Mouse (Mus musculus) bone marrow, adult 2 months (tissue): ENCODE results near the gene Hmcn2. TPM values are rescaled to one million over a fixed set of nuclear protein-coding genes. Genes with fewer than 3 reads are reported as not detected.

Experiments
- H3K27ac ChIP-seq: fragments of 200-500 bp; 2 replicates; pipeline ENCODE4 v1.5.1; 2012; ENCODE audit warnings: low read depth, mild to moderate bottlenecking, control low read depth, inconsistent platforms, low read length; ENCODE audit not compliant: control insufficient read depth, poor library complexity, insufficient read depth
- H3K4me1 ChIP-seq: fragments of 200-500 bp; 2 replicates; pipeline ENCODE4 v1.6.1; 2011; ENCODE audit warnings: low read length; ENCODE audit not compliant: control insufficient read depth, insufficient read depth
- H3K4me3 ChIP-seq: fragments of 200-500 bp; replicated peaks from 2 replicates; pipeline ENCODE3; 2011; ENCODE audit warnings: mild to moderate bottlenecking, low read depth, low read length, control low read depth; ENCODE audit not compliant: control insufficient read depth
- CTCF ChIP-seq: fragments of 200-500 bp; IDR thresholded peaks from 2 replicates; pipeline ENCODE4 v1.5.1; 2011; ENCODE audit warnings: low read length, control low read depth; ENCODE audit not compliant: control insufficient read depth, insufficient read depth
- POLR2A ChIP-seq: fragments of 200-500 bp; IDR thresholded peaks from 2 replicates; pipeline ENCODE4 v1.6.1; 2011; ENCODE audit warnings: low read depth, mild to moderate bottlenecking, control low read depth, low read length, borderline replicate concordance; ENCODE audit not compliant: control insufficient read depth
- WGBS: fragments of 180-500 bp; shearing (Covaris S2); methylation state at CpG from one replicate; pipeline ENCODE4 v1.1.7; 2018; 5-methylcytosine and 5-hydroxymethylcytosine counted together
- polyA plus RNA-seq: library from polyadenylated mRNA; stranded (reverse); fragments of >200 nt; gene quantifications from 2 replicates; pipeline ENCODE4 v1.2.4, GENCODE M21; 2011; ENCODE audit warnings: low replicate concordance; ENCODE audit not compliant: missing spikeins, insufficient read depth, insufficient read length

Gene Hmcn2
- 0.52 and 1.6 TPM in 2 replicates for polyA plus RNA-seq

DNA sequence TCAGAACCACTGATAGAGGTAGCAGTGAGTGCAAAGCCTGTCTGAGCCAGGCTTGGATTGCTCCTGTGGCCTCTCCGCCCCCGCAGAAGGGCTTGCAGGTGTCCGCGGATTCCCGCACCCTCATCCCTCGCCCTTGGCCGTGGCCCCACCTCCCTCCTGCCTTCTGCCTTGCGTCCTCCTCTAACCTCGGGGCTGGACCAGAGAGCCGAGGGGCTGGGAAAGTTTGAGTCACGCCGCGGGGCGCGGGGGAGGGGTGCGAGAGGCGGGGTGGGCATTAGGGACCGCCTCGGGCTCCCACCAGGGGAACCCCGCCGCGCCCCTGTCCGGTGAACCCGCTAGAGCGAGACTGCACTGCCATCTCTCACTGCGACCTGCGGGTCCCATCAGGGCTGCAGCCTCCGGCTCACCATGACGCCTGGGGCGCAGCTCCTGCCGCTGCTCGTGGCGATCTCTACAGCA lies at the start of gene Hmcn2:
Hmcn2 (plus strand) TSS at position 409 of the 459 bp plus-strand sequence.
- Histone ChIP-seq H3K27ac (no peak within 1 kb of the TSS), H3K4me1 (no peaks in the 10 kb centered on the region), H3K4me3 (no peak within 1 kb of the TSS)
- TF ChIP-seq CTCF, result no peak
- no peak for TF ChIP-seq POLR2A
- 4% methylated on average over 33 of the region's 33 CpGs for WGBS

DNA sequence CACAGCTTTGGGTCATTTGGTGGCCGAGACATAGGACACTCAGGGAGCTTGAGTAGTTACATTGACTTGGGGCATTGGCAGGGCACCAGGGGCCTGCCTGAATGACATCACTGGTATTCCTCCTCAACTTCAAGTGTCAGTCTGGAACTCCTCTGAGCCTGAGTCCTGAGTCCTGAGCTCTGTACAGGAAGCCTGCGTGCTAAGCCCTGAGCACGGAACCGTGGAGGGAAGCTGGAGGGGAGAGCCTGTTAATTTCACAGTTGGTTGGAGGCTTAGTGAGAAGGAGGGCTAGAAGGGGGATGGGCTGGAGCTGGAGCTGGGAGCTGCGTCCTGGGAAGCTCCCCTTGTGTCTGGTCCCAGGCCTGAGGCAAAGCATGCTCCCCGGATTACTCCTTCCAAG lies 46.8 kb upstream of the Hmcn2 start:
- Histone ChIP-seq H3K4me3 (no peak overlapping the region), H3K4me1 (no peaks in the 10 kb centered on the region), H3K27ac (no peak overlapping the region)
- TF ChIP-seq CTCF, result no peak
- no peak for TF ChIP-seq POLR2A
- WGBS, result 81% methylated on average over 6 of the region's 6 CpGs

GRCm38 (mm10) chr2:31268631-31269030 lies 45.6 kb upstream of the Hmcn2 start:
- Histone ChIP-seq H3K27ac (no peak overlapping the region), H3K4me1 (no peaks in the 10 kb centered on the region), H3K4me3 (no peak overlapping the region)
- TF ChIP-seq POLR2A (no peak), CTCF (no peak)
- WGBS, result 31% methylated on average over 5 of the region's 5 CpGs

- H3K4me3 ChIP-seq, result no peak overlapping the region
- 88% methylated on average over 6 of the region's 6 CpGs for WGBS
- no peak for TF ChIP-seq CTCF
- no peak for TF ChIP-seq POLR2A
- H3K4me1 ChIP-seq, result no peaks in the 10 kb centered on the region
- no peak overlapping the region for H3K27ac ChIP-seq
Observed at GRCm38 (mm10) chr2:31269188-31269587, 45.0 kb upstream of the Hmcn2 start.

DNA sequence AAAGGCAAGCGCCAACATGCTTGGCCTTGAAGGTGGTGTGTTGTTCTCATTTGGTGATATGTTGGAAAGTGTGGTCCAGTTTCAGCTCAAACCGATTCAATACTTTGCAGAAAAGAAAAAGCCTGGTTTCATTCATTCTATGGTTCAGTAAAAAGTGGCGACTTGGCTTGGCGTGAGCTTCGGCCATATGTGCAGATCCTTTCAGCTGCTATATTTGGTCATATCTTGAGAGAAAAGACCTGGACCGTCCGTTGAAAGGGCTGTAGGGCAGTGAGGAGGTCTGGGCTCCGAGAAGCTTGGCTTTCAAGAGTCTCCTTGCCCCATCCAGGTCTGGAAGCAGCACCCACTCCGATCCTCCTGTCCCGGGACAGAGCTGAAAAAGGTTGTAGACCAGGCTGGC lies 44.4 kb upstream of the Hmcn2 start:
- Histone ChIP-seq H3K4me1 (no peaks in the 10 kb centered on the region), H3K27ac (no peak overlapping the region), H3K4me3 (no peak overlapping the region)
- WGBS, result 78% methylated on average over 10 of the region's 10 CpGs
- TF ChIP-seq CTCF (no peak), POLR2A (no peak)

GRCm38 (mm10) chr2:31270470-31270869 lies 43.7 kb upstream of the Hmcn2 start:
- H3K27ac ChIP-seq, result no peak overlapping the region
- 77% methylated on average over 8 of the region's 8 CpGs for WGBS
- H3K4me3 ChIP-seq, result no peak overlapping the region
- TF ChIP-seq POLR2A (no peak), CTCF (no peak)
- no peaks in the 10 kb centered on the region for H3K4me1 ChIP-seq

- TF ChIP-seq POLR2A (no peak), CTCF (no peak)
- H3K27ac ChIP-seq, result no peak overlapping the region
- no peak overlapping the region for H3K4me3 ChIP-seq
- no peaks in the 10 kb centered on the region for H3K4me1 ChIP-seq
- WGBS, result 74% methylated on average over 1 of the region's 1 CpGs
Observed at GRCm38 (mm10) chr2:31271071-31271470, 43.1 kb upstream of the Hmcn2 start.

DNA sequence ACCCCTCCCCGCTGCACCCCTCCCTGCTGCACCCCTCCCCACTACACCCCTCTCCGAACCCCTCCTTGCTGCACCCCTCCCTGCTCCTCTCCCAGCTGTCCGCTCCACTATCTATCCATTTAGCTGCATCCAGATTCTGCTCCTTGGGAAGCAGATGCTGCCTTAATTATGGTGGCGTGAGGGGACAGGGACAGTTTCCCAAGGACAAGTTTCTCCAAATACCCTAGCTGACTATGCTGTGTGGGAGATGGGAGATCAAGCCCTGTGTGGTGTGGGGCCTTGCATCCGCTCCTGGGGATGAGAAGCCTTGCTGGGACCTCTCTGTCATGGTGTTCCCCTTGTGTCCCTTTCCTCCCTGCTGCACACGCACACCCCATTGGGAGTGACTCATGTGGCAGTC lies 39.2 kb upstream of the Hmcn2 start:
- Histone ChIP-seq H3K27ac (no peak overlapping the region), H3K4me3 (no peak overlapping the region), H3K4me1 (no peaks in the 10 kb centered on the region)
- TF ChIP-seq CTCF (no peak), POLR2A (no peak)
- WGBS, result 85% methylated on average over 6 of the region's 6 CpGs

DNA sequence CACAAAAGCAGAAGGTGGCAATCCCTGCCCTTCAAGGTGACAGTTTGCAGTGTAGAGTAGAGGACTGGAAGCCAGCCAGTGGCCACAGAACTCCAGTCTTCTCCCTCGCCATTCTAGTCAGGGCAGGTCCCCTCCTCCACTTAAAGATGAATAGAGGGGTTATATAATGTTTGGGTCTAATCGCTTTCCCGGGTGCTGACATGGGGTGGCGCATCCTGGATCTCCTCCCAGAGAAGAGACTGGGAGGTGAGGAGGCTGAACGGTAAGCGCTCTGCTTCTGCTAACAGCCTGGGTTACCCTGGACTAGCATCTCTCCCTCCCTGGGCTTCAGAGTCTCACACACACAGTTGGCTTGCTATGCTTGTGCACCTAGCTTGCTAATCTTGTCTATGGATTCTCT lies 36.4 kb upstream of the Hmcn2 start:
- Histone ChIP-seq H3K27ac (no peak overlapping the region), H3K4me1 (no peaks in the 10 kb centered on the region), H3K4me3 (no peak overlapping the region)
- TF ChIP-seq CTCF (no peak), POLR2A (no peak)
- WGBS, result 79% methylated on average over 6 of the region's 6 CpGs
